Mouse (Mus musculus) heart, embryonic 16.5 days (tissue): ENCODE results near the gene Cemip2. TPM values are rescaled to one million over a fixed set of nuclear protein-coding genes. Genes with fewer than 3 reads are reported as not detected.

ENCODE experiments used
- polyA plus RNA-seq: library from polyadenylated mRNA; unstranded; fragments of >200 nt; fragmentation: Nextera tagmentation; extraction: Ambion mirVana; gene quantifications from 2 replicates; pipeline ENCODE4 v1.2.1, GENCODE M21; 2015

The Cemip2 gene
- polyA plus RNA-seq, 1 experiment from 2014 or later: 36.4 TPM

Other genes with a start within 250 kb of the Cemip2 start
- gene 1110059E24Rik, start 125.4 kb upstream of the Cemip2 start, polyA plus RNA-seq: 38.9 and 43.0 TPM in 2 replicates
- gene Abhd17b, start 125.2 kb upstream of the Cemip2 start, polyA plus RNA-seq: 18.4 and 19.7 TPM in 2 replicates